Mouse (Mus musculus): Measurements from ENCODE around the gene Cse1l.

The Cse1l gene

GRCm38 (mm10) chr2:166899746-166900145 lies 6.1 kb upstream of the Cse1l start:
- no peak for ATAC-seq (ENCODE audit: insufficient number of reproducible peaks, low FRiP score, low TSS enrichment)

- ATAC-seq (ENCODE audit: insufficient number of reproducible peaks, low FRiP score, low TSS enrichment), result no peak
Measured at GRCm38 (mm10) chr2:166900792-166901505, 4.9 kb upstream of the Cse1l start.

DNA sequence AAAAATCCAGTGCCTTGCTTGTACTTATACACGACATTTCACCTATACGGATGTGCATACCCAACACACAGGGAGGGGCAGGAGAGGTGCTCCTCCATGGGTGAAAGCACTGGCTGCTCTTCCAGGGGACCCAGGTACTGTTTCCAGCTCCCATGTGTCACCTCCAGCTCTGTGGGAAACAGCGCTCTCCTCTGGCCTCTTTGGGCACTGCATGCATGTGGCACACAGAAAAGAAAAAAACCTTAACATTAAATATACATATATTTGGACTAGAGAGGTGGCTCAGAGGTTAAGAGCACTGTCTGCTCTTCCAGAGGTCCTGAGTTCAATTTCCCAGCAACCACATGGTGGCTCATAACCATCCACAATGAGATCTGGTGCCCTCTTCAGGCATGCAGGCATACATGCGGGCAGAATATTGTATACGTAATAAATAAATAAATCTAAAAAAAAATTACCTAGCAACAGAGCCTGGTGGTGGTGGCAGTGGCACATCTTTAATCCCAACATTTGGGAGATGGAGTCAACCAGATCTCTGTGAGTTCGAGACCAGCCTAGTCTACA lies 2.0 kb upstream of the Cse1l start:
- ATAC-seq (ENCODE audit: insufficient number of reproducible peaks, low FRiP score, low TSS enrichment), result no peak

DNA sequence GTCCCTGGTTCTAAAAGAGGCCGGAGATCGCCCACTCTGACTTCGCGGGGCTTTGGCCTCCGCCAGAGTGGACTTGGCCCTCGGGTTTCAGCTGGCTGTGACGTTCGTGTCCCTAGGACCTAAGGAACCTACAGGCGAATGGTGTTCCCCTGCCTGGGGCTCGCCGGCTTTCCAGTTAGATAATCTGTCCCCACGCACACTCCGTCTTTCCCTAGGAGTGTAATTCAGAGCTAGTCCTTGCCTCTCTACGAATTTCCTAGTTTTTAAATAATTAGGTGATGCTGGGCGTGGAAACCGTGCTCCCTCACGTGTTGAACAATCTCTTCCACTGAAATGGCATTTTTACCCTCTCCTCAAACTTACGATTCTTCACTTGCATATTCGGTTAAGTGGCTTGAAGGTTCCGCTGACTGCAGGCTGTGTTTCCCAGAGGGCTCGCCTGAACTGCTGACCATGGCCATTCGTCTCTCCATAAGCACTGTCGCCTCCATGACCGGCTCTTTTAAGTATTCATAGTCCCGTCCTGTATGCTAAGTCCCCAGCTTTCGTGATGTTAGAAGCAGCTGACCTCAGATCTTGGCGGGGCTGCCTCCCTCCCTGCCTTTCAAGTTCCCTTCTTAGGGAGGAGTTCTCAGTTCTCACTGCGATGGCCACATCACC lies 813 bp downstream of the Cse1l start:
- peak; percentile 47 for ATAC-seq (ENCODE audit: insufficient number of reproducible peaks, low FRiP score, low TSS enrichment)

DNA sequence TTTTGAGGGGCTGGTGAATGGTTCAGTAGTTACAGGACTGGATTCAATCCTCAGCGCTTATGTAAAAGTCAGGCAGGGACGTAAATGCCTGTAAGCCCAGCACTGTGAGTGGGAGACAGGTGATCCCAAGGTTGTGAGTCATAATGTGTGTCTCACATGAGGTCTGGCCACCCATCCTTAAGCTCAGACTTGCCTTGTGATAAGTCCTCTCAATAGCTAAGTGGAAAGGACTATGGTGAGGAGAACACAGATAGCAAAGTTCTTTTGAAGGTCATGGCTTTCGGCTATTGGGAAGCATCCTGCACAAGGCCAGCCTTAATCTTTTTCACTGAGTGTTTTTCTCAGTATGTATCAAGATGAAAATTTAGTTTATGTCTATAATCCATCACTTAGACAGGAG lies 3.9 kb downstream of the Cse1l start:
- no peak for ATAC-seq (ENCODE audit: insufficient number of reproducible peaks, low FRiP score, low TSS enrichment)

DNA sequence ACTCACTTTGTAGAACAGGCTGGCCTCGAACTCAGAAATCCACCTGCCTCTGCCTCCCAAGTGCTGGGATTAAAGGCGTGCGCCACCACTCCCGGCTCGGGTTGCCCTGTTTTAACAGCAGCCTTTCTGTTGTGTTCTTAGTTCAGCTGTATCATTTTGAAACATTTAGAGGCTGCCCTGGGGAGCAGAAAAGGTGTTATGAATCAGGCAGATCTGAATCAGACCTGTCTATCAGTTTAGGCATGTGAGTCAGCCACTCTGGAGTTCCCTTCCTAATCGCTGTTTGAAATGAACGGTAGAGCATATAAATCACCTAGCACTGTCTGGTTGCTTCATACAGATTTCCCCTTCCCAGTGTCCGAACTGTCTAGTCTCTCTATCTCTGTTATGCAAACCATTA lies 4.7 kb downstream of the Cse1l start:
- ATAC-seq (ENCODE audit: insufficient number of reproducible peaks, low FRiP score, low TSS enrichment), result no peak

DNA sequence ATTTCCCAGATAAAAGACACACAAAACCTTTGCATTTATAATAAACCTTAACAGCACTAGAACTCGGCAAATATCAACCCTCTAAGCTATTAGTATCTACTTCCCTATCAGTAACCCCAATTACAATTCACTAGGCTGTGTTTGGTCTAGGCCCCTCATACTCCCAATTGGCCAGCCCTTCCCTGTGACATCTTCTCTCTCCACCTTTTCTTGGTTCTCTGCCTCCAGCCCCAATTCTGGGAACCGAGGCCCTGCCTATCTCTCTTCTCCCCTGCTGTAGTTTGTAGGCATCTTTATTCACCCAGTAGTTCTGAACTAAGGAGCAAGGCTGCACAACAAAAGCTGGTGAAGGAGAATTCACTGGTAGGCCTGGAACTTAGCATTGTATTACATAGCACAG lies 18.1 kb downstream of the Cse1l start:
- no peak for ATAC-seq (ENCODE audit: insufficient number of reproducible peaks, low FRiP score, low TSS enrichment)

GRCm38 (mm10) chr2:166933943-166934342 lies 28.1 kb downstream of the Cse1l start:
- ATAC-seq (ENCODE audit: insufficient number of reproducible peaks, low FRiP score, low TSS enrichment), result no peak

DNA sequence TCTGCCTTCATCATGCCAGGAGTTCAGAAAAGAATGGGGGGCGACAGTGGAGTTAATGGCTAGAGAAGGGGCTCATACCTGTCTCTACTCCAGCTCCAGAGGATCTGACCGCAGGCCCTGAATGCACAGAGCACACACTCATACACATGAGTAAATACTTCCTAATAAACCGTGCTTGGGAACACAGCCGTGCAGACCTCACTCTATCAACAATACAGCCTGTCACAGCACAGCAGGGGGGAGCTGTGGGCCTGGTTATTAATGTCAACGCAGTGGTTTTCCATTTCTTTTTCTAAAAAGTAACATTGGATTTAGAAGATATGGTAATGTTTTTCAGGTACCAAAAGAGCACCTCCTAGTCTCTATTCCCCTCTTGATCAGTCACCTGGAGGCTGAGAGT lies 28.6 kb downstream of the Cse1l start:
- no peak for ATAC-seq (ENCODE audit: insufficient number of reproducible peaks, low FRiP score, low TSS enrichment)

DNA sequence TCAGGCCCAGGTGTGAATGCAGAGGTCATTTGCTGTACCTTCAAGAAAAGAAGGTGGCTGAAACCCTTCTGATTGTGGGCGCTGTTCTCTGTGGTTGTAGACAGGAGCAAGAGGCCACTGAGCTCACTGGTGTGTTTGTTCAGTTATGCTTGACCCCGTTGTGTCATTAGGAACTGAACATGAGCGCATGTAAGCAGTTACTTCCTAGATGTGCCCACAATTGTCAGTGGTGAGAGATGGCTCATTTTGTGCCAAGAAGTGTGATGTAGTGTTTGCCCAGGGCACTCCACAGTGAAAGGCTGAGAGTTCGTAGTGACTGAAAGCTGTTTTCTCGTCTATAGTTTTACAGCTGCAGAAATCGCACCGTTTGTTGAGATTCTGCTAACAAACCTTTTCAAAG lies 29.7 kb downstream of the Cse1l start:
- ATAC-seq (ENCODE audit: insufficient number of reproducible peaks, low FRiP score, low TSS enrichment), result no peak

GRCm38 (mm10) chr2:166936166-166936565 lies 30.3 kb downstream of the Cse1l start:
- no peak for ATAC-seq (ENCODE audit: insufficient number of reproducible peaks, low FRiP score, low TSS enrichment)

GRCm38 (mm10) chr2:166943146-166943545 lies 37.3 kb downstream of the Cse1l start:
- ATAC-seq (ENCODE audit: insufficient number of reproducible peaks, low FRiP score, low TSS enrichment), result no peak

GRCm38 (mm10) chr2:166944346-166944745 lies 38.5 kb downstream of the Cse1l start:
- ATAC-seq (ENCODE audit: insufficient number of reproducible peaks, low FRiP score, low TSS enrichment), result no peak

DNA sequence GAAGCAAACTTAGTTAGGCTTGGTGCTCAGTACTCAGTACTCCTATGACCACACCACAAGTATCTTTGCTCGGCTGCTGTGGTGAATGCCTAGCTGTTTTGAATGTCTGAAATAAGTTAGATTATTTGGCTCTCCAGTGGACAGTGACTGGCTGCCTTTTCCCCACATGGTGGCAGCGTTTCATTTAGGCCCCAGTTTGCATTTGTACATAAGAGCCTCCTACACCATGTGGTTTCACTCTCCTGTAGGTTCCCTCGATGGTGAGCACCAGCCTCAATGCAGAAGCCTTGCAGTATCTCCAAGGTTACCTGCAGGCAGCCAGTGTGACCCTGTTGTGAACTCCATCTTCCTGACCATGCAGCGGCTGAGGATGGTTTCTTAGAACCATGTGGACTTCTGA lies 39.6 kb downstream of the Cse1l start:
- no peak for ATAC-seq (ENCODE audit: insufficient number of reproducible peaks, low FRiP score, low TSS enrichment)

GRCm38 (mm10) chr2:166948246-166948645 lies 42.4 kb downstream of the Cse1l start:
- no peak for ATAC-seq (ENCODE audit: insufficient number of reproducible peaks, low FRiP score, low TSS enrichment)

DNA sequence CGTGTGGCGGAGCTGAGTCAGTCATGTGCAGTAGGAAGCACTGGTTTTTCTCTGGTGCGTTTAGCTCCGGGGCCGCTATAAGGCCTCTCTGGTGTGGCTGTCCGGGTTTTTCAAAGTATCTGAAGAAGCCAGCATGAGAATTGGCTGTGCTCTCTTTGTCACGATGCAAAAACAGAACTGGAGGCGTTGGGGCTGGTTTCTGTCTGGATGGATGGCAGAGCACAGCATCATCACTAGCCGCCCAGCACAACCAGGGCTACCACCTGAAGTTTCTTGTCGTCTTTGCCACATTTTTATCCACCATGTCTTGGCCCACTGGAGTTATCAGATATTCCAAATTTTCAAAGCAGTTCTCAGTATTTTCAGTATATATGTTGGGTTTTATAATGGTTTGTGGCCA lies 43.1 kb downstream of the Cse1l start:
- no peak for ATAC-seq (ENCODE audit: insufficient number of reproducible peaks, low FRiP score, low TSS enrichment)

DNA sequence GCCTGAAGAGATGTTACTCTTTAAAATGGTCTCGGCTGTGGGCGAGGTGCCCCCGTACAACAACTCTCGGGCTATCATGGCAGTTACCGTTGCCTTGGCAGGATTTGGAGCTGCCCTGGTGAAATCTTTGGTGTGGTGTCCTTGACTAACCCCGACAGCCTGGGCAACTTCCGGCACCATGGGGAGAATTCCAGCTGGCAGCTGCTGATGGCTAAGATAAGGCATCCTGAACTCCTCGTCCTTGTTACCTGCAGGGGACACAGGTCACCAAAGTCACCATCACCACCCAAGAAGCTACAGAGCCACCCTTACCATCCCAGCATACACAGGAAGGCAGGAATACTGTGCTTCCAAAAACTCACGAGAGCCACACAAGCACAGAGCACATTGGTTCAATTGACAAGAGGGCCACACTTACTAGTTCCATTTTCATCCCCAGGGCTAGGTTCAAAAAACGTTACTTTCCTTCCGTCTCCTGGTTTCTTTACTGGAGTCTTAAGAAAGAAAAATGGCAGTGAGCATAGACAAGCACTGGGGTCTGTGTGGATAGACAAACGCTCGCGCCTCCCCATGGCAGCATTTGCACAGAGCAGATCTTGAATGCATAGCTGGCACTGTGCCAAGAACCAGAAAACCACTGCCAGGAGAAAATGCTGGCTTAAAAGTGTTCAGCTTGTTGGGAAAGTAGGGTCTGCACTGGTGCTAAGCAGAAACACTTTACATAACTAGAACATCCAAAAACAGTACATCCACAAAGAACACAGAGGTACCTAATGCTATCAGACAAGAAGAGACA lies 45.2 kb downstream of the Cse1l start:
- ATAC-seq (ENCODE audit: insufficient number of reproducible peaks, low FRiP score, low TSS enrichment), result no peak

GRCm38 (mm10) chr2:166952151-166952550 lies 46.3 kb downstream of the Cse1l start:
- ATAC-seq (ENCODE audit: insufficient number of reproducible peaks, low FRiP score, low TSS enrichment), result no peak

DNA sequence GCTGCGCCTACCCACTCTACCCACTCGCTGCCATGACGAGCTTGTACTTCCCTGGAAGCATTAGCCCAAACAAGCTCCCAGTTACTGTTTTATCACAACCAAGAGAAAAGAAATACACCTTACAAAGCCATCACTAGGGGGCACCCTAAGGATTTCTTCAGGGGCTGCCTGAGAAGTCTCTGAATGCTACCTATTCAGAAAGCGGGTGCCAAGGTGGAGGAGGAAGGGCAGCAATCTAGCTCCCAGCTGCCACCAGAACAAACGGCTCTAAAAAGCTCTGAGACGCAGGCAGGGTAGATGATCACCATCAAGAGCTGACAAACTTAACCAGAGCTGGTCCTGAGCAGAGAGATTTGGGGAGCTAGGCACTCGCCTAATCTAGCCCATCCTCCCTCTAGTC lies 51.0 kb downstream of the Cse1l start:
- peak; percentile 62; the same call in 1 of the 2 replicates for ATAC-seq (ENCODE audit: insufficient number of reproducible peaks, low FRiP score, low TSS enrichment)

GRCm38 (mm10) chr2:166960648-166961330 lies 54.9 kb downstream of the Cse1l start:
- no peak for ATAC-seq (ENCODE audit: insufficient number of reproducible peaks, low FRiP score, low TSS enrichment)

Data from cerebellum, adult (tissue).